Mouse (Mus musculus) right cerebral cortex, adult 2 months (tissue): ENCODE data around the gene Dtnbp1.

Source experiments
- DNase-seq, 2 experiments: peaks; one replicate each; pipeline ENCODE4 v3.0.0; 2021 to 2022; ENCODE audit warnings: low spot score in 2 of 2

The Dtnbp1 gene

GRCm38 (mm10) chr13:45001228-45001910, 578 bp downstream of the Dtnbp1 start:
- peak; percentile 20 to 45 for DNase-seq

GRCm38 (mm10) chr13:45000836-45001227, 1.1 kb downstream of the Dtnbp1 start:
- DNase-seq, result peak; percentile 32 to 34

DNA sequence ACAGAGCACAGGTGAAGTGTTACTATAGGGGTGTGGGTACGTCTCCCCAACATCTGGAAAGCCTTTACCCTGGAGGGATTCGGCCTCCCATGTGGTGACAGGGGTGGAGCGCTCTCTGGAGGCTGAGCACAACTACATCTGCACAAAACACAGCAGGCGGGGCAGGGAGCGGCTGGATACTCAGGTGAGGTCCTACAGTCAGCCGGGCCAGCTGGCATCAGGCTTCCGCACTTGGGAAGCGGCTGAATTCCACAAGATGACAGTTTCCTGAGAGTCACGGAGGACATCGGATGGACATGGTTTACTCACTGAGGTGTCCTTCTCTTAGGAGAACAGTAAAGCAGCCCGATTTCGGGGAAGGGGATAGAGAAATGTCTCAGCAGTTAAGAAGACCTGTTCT, 2.7 kb downstream of the Dtnbp1 start:
- no peak for DNase-seq

GRCm38 (mm10) chr13:44996339-44996738, 5.6 kb downstream of the Dtnbp1 start:
- no peak for DNase-seq

DNA sequence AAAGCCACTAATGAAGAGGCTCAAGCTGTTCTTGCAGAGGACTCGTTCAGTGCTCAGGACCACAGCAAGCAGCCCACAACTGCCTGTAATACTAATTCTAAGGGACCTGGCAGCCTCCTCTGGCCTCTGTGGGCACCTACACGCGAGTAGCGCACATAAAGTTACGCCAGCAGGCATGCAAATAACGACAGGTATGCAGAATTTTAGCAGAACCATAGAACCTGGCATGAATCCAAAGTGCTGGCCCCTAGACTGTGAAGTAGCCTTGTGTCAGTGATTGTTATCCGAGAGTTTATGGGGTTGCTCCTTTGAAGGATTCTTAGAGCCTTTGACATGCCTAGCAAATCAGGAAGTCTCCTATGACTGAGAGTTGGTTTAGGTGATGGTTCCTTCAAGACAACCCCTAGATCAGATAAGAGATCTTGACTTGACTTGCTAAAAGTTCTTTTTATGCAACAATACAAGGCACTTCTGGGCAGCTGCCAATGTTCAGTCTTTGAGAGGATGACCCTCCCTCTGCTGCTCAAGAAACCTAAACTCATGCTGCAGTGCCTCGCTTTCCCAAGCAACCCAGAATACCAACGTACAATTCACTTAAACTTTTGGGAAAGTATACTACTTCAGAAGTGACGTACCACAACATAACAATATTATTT, 9.3 kb downstream of the Dtnbp1 start:
- DNase-seq, result no peak

- DNase-seq, result no peak
Observed at GRCm38 (mm10) chr13:44991936-44992335, 10.0 kb downstream of the Dtnbp1 start.

DNA sequence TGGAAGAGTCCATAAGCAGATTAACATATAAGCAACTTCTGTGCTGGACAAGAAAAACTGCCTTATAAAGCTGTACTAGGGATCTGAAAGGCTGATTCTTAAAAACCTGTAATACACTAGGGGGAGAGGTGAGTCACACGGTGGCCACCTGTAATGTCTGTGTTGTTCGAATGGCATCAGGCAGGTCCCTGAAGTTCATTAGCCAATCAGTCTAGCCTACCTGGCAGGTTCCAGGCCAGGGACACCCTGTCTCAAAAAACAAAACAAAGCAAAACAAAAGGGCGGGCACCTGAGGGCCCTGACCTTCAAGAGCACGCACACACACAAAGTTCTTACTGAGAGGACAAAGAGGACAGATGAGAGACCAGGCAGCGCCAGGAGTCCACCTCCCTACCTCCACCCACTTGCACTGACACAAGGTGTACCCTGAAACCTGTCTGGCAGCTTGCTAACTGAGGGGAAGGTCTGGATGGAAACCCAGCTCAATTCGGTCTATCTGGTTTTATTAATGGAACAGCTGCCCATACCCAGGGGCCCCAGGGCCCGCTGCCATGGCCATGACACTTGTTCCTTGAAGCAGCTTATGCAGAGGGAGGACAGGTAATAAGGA, 11.8 kb downstream of the Dtnbp1 start:
- no peak for DNase-seq

DNA sequence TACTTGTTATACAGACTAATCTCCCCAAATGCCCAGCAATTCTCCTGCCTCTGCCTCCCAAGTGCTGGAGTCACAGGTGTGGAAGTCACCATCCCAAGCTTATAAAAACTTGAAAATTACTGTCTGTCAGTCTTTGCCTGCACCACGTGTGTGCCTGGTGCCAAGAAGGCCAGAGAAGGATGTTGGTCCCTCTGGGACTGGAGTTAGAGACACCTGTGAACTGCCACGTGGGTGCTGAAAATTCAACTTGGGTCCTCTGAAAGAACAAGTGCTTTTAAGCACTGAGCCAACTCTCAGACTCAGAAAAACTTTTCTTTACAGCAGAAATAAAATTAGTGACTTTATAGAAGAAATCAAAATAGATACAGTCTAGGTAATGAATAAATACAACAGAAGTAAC, 15.6 kb downstream of the Dtnbp1 start:
- no peak for DNase-seq

- DNase-seq, result no peak
Observed at GRCm38 (mm10) chr13:44985321-44985720, 16.6 kb downstream of the Dtnbp1 start.

DNA sequence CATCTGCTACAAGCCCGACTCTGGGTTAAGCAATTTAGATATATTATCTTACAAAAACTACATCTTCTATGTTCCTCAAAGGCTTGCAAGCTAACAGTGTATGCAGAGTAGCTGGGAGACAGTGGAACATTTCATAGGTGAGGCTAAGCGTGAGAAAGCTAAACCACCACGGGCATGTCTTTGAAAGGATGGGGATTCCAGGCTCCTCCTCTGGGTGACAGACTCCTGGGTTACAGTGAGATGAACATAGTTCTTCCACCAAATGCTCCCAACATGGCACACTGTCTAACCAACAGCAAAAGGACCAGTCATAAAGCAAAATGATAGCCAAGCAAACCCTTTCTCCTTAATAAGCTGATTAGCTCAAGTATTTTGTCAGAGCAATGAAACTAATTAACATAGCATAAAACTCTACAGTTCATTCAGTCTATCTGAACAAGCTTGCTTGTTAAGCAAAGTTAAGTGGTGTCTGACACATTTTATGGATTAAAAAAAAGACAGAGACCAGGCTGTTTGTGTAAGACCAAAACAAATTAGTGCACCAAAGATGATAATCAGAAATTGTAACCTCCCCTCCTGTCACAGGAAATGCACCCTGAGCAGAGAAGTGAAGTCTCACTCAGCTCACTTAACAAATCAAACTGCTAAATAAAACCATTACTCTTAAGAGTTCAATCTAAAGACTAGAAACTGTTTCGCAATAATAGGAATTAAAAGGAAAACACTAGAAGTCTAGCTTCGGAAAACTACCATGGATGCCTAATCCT, 18.1 kb downstream of the Dtnbp1 start:
- no peak for DNase-seq

- no peak for DNase-seq
Observed at GRCm38 (mm10) chr13:44982799-44983198, 19.1 kb downstream of the Dtnbp1 start.

- no peak for DNase-seq
Observed at GRCm38 (mm10) chr13:44979433-44979832, 22.5 kb downstream of the Dtnbp1 start.

- no peak for DNase-seq
Observed at GRCm38 (mm10) chr13:44977483-44978141, 24.3 kb downstream of the Dtnbp1 start.

- DNase-seq, result no peak
Observed at GRCm38 (mm10) chr13:44977059-44977458, 24.9 kb downstream of the Dtnbp1 start.

DNA sequence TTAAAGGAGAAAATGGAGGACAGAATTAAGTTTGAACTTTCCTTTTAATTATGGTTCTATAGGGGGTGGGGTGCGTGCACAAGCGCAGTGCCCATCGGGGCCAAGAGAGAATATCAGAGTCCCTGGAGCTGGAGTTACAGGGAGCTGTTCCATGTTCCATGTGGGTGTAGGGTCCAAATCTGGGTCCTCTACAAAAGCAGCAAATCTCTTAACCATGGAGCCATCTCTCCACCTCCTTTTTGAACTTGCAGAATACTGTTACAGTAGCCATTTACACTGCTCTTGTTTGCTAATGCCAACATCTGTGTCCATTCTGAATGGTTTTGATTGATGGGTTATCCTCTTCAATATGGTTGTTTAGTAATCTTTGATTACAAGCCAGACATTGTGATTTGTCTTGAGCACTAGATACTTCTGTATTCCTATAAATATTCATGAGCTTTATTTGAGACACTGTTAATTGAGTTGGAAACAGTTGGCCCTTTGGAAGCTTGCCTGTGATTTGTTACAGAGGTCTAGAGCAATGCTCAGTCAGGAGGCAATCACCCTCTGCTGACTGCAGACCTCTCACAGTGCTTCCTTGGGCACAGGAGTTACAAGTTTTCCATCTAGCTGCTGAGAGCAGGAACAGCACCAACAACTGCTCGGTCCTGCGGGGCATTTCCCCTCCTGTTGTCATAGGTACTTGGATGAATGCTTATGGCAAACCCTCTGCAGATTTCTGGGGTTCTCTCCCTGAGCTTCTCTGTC, 41.2 kb downstream of the Dtnbp1 start:
- no peak for DNase-seq

- DNase-seq, result no peak
Observed at GRCm38 (mm10) chr13:44957049-44957448, 44.9 kb downstream of the Dtnbp1 start.

- no peak for DNase-seq
Observed at GRCm38 (mm10) chr13:44955781-44956180, 46.2 kb downstream of the Dtnbp1 start.

DNA sequence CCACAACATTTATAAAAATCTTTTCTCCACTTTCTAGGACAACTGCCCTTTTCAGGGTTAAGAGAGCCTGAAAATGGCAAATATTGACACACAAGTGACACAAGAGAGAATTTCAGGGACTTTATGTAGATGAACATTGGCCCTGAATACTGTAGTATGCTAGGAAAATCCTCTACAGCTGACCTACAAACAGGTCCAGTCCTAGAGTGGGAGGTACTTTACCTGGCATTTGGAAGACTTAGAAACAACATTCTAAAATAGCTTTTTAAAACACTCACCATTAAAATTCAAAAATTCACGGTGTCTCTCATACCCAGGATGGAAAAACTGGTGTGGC, 47.7 kb downstream of the Dtnbp1 start:
- DNase-seq, result no peak

GRCm38 (mm10) chr13:44953546-44954231, 48.3 kb downstream of the Dtnbp1 start:
- DNase-seq, result no peak

DNA sequence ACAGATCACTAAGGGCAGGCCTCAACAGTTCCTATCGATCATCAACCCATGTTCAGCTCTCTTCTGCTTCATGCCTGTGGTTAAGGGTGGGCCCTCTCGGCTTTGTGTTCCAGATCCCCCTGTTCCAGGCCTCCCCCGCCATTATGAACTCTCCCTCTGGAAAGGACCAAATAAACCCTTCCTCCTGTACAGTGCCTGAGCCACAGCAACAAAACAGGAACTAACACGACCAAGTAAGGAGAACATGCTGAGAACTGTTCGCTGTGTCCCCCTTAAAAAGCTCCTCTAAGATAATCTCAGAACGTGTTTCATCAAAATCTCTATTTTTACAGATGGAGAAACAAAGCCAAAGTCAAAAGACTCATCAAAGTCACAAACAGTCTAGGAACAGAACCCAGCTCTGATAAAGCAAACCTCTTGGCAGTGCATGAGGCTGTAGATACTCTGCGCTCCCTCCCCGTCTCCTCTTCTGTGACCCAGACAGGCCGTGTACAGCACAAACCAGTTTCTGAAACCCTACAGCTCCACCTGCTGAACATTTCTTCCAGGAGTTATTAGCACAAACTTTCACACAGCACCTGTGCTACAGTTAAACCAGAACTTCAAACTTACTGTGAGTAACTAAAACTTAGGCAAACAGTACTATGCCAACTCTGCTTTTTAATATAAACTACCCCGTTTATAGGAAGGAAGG, 49.4 kb downstream of the Dtnbp1 start:
- no peak for DNase-seq
